Mouse (Mus musculus): ENCODE measurements around the gene Gm4201. TPM values are rescaled to one million over a fixed set of nuclear protein-coding genes. Genes with fewer than 3 reads are reported as not detected.
"Not testable (repeated sequence)": the region's sequence is repeated elsewhere in the genome, so short reads cannot be mapped to it uniquely, and the experiment has no call there.

Gm4201 gene
- polyA plus RNA-seq (2012; ENCODE audit: insufficient read depth, insufficient read length, low replicate concordance, missing spikeins) = not detected in 2 replicates

DNA sequence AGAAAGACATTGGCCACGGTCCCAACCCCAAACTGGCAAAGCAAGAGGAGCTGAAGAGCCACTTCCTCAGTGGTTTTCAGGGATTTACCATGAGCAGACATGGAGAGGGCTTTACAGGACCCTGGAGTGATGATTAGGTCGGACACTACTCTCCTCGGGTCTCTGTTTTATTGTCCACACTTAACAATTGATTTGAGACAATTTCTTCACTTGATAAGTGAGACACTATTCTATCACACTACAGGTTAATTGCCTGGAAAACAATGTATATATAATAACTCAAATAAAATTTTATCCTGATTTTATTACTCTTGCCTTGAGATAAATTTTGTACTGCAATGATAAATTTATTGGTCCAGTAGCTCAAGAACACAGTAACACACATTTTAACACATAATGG is at the start of gene Gm4201:
TSS of gene Gm4201 (minus strand) at position 101 of the 400 bp plus-strand sequence.
- H3K27ac ChIP-seq (ENCODE audit: insufficient read depth, low read depth, low read length) = not testable (repeated sequence)
- no CpG with 5 or more reads among the region's 3 CpGs for WGBS

DNA sequence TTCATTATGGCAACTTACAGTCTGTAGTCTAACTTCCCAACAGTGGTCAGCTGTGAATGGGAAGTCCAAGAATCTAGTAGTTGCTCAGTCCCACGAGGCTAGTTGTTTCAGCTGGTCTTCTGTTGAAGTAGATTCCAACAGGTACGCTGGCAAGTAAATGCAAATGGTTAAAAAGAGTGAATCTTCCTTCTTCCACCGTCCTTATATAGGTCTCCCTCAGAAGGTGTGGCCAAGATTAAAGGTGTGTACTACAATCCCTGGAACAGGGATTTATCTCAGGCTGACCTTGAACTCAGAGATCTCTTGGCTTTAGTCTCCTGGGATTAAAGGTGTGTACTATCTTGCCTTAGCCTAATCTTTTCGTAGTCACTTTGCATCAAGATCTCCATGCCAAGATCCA is 22.9 kb upstream of the Gm4201 start, which contains the start of gene Gm4565:
TSS of gene Gm4565 (minus strand) at position 101 of the 400 bp plus-strand sequence.
- not testable (repeated sequence) for H3K27ac ChIP-seq (ENCODE audit: insufficient read depth, low read depth, low read length); H3K4me1 ChIP-seq (ENCODE audit: control insufficient read depth, insufficient read depth, low read length); H3K4me3 ChIP-seq (ENCODE audit: insufficient read depth, low read depth, low read length)
- 66% methylated on average over 2 of the region's 4 CpGs for WGBS

More for the DNA sequence above, at the start of gene Gm4201:
- not testable (repeated sequence) for H3K4me3 ChIP-seq (ENCODE audit: insufficient read depth, low read depth, low read length); H3K4me1 ChIP-seq (ENCODE audit: control insufficient read depth, insufficient read depth, low read length)

DNA sequence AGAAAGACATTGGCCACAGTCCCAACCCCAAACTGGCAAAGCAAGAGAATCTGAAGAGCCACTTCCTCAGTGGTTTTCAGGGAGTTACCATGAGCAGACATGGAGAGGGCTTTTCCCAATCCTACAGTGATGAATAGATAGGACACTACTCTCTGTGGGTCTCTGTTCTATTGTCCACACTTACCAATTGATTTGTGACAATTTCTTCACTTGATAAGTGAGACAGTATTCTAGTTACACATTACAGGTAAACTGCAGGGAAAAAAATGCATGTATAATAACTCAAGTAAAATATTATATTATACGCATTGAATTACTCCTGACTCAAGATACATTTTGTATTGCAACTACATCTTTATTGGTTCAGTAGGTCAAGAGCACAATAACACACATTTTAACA is 30.4 kb downstream of the Gm4201 start, which contains the start of gene Gm8677:
TSS of gene Gm8677 (minus strand) at position 101 of the 400 bp plus-strand sequence.
- WGBS = no CpG with 5 or more reads among the region's 1 CpGs
- H3K27ac ChIP-seq (ENCODE audit: insufficient read depth, low read depth, low read length); H3K4me1 ChIP-seq (ENCODE audit: control insufficient read depth, insufficient read depth, low read length); H3K4me3 ChIP-seq (ENCODE audit: insufficient read depth, low read depth, low read length): not testable (repeated sequence)

DNA sequence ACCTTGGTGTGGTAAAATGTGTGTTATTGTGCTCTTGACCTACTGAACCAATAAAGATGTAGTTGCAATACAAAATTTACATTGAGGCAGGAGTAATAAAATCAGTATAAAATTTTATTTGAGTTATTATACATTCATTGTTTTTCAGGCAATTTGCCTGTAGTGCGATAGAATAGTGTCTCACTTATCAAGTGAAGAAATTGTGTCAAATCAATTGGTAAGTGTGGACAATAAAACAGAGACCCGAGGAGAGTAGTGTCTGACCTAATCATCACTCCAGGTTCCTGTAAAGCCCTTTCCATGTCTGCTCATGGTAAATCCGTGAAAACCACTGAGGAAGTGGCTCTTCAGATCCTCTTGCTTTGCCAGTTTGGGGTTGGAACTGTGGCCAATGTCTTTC is 42.5 kb downstream of the Gm4201 start, which contains the start of gene Vmn1r152:
TSS of gene Vmn1r152 (plus strand) at position 301 of the 400 bp plus-strand sequence.
- not testable (repeated sequence) for H3K4me3 ChIP-seq (ENCODE audit: insufficient read depth, low read depth, low read length); H3K27ac ChIP-seq (ENCODE audit: insufficient read depth, low read depth, low read length); H3K4me1 ChIP-seq (ENCODE audit: control insufficient read depth, insufficient read depth, low read length)
- WGBS = no CpG with 5 or more reads among the region's 3 CpGs

Other genes with a start within 250 kb of the Gm4201 start
- not detected in 2 replicates for gene Gm4187, start 235.6 kb downstream of the Gm4201 start, polyA plus RNA-seq (2012; ENCODE audit: insufficient read depth, insufficient read length, low replicate concordance, missing spikeins)
- not detected in 2 replicates for gene Gm8660, start 194.3 kb downstream of the Gm4201 start, polyA plus RNA-seq (2012; ENCODE audit: insufficient read depth, insufficient read length, low replicate concordance, missing spikeins)
- not detected in 2 replicates for gene Vmn1r148, start 151.8 kb downstream of the Gm4201 start, polyA plus RNA-seq (2012; ENCODE audit: insufficient read depth, insufficient read length, low replicate concordance, missing spikeins)
- gene Vmn1r149, start 127.1 kb downstream of the Gm4201 start, polyA plus RNA-seq (2012; ENCODE audit: insufficient read depth, insufficient read length, low replicate concordance, missing spikeins) = not detected in 2 replicates
- gene Gm10665, start 101.3 kb downstream of the Gm4201 start, polyA plus RNA-seq (2012; ENCODE audit: insufficient read depth, insufficient read length, low replicate concordance, missing spikeins) = not detected in 2 replicates
- not detected in 2 replicates for gene Vmn1r151, start 65.7 kb downstream of the Gm4201 start, polyA plus RNA-seq (2012; ENCODE audit: insufficient read depth, insufficient read length, low replicate concordance, missing spikeins)
- not detected in 2 replicates for gene Vmn1r152, start 42.4 kb downstream of the Gm4201 start, polyA plus RNA-seq (2012; ENCODE audit: insufficient read depth, insufficient read length, low replicate concordance, missing spikeins)
- gene Gm8677, start 30.5 kb downstream of the Gm4201 start, polyA plus RNA-seq (2012; ENCODE audit: insufficient read depth, insufficient read length, low replicate concordance, missing spikeins) = not detected in 2 replicates
- gene Gm4565, start 22.8 kb upstream of the Gm4201 start, polyA plus RNA-seq (2012; ENCODE audit: insufficient read depth, insufficient read length, low replicate concordance, missing spikeins) = not detected in 2 replicates
- gene Vmn1r155, start 92.7 kb upstream of the Gm4201 start, polyA plus RNA-seq (2012; ENCODE audit: insufficient read depth, insufficient read length, low replicate concordance, missing spikeins) = not detected in 2 replicates
- gene Gm8693, start 127.0 kb upstream of the Gm4201 start, polyA plus RNA-seq (2012; ENCODE audit: insufficient read depth, insufficient read length, low replicate concordance, missing spikeins) = not detected in 2 replicates
- not detected in 2 replicates for gene Gm4567, start 154.4 kb upstream of the Gm4201 start, polyA plus RNA-seq (2012; ENCODE audit: insufficient read depth, insufficient read length, low replicate concordance, missing spikeins)
- gene Vmn1r157, start 196.4 kb upstream of the Gm4201 start, polyA plus RNA-seq (2012; ENCODE audit: insufficient read depth, insufficient read length, low replicate concordance, missing spikeins) = not detected in 2 replicates
- not detected in 2 replicates for gene Vmn1r158, start 225.4 kb upstream of the Gm4201 start, polyA plus RNA-seq (2012; ENCODE audit: insufficient read depth, insufficient read length, low replicate concordance, missing spikeins)

Data from olfactory bulb, adult 2 months (tissue).